Mouse (Mus musculus) hematopoietic stem cell, adult 5-6 weeks (primary cell): ENCODE data around the gene Dock8. TPM values are rescaled to one million over a fixed set of nuclear protein-coding genes. Genes with fewer than 3 reads are reported as not detected.

Source experiments
- ATAC-seq, 2 experiments: fragments of 125-278 bp in 1 of 2; replicated peaks in 1 of 2; 2 replicates each; pipeline ENCODE4 v1.8.0; 2016 to 2017; ENCODE audit warnings: inconsistent platforms in 2 of 2, mild to moderate bottlenecking in 2 of 2, moderate number of reproducible peaks in 2 of 2, low read depth in 1 of 2, moderate TSS enrichment in 1 of 2; ENCODE audit not compliant: low FRiP score in 2 of 2, poor library complexity in 2 of 2, severe bottlenecking in 2 of 2, insufficient read depth in 1 of 2, low TSS enrichment in 1 of 2
- total RNA-seq: library from RNA; stranded (forward); fragments of 172-1452, 232-1000 nt; gene quantifications from 2 replicates; pipeline ENCODE4 v1.2.3, GENCODE M21; 2017

Dock8 gene
- total RNA-seq, 1 experiment from 2014 or later: 50.4 TPM

DNA sequence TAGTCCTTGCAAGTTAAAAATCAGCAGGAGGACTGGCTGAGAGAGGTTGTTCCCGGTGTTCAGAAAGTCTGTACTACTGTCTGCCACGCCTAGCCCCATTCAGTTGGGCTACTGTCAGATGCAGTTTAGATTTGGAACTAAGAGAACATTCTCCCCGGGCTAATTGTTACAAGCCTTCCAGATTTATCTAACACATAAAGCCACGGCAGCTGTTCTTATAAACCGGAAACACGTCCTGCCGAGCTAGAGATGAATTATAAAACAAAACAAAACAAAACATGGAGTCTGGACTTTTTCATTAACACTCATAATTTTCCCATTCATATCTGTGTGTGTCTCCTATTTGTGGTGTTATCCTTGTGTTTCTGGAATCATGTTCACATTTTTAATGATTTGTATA is 87.8 kb downstream of the Dock8 start:
- no peak for ATAC-seq

DNA sequence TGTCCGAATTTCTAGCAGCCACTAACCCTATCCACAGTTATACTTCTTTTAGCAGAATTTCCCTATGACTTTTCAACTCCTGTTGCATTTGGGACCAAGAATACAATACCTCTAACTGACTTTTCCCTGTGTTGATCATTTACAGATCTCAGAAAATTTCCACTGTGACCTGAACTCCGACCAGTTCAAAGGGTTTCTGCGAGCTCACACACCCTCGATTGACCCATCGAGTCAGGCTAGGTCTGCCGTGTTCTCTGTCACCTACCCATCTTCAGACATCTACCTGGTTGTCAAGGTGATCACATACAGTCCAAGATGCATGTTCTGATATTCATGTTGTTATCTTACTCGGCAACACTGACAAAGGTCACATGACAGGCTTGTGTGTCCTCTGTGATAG is 90.4 kb downstream of the Dock8 start:
- ATAC-seq: no peak

DNA sequence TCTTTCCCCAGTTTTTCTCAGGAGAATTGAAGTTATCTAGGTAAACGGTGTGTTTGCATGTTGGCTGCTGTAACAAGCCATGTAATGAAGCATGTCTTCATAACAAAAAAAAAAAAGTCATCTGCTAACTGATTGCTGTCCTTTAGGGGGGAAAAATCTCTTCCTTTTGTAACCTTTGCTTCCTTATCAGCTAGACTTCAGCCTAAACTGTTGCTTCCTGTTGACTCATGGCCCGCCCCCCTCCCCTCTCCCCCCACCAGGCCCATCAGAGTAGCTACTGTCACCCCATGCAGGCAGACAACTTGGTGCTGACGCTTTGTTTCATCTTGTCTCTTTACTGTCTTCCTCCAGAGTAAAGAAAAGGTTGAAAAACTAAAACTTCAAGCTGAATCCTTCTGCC is 95.8 kb downstream of the Dock8 start:
- ATAC-seq: peak; percentile 10 to 51; a peak in 2 of 4 replicates

DNA sequence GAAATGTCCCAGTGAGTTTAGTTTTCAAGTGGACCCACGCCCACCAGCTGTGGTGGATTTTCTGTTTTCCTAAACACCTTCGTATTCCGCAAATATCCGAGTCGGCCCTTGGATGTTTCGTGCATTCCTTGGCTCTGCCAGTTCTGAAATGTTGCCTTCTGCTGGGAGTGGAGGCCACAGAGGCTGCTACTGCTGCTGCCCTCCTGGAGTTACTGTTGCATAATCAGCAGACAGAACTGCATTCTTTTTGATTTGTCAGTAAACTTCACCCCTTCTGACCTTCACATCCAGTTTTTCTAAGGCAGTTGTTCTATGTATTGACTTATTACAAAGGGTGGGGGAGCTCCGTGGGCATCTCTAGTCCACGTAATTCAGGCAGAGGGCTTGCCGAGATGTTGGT is 97.0 kb downstream of the Dock8 start:
- no peak for ATAC-seq

DNA sequence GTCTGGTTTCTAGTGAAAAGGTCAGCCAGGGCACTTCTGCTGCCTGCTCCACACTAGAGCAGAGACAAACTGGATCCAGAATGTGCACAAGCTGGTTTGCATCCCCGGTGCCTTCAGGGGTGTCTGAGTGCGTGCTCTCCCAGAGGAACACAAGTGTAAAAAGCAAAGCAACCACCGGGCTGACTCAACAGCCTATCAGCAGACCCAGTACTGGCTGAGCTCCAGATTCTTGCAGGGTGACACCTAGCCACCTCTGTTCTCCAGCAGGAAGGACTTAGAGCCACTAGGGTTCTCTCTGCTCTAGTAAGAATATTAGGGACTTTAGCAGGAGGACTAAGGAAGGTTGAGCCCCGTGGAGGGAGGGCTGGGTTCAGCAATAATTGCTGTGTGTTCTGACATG is 97.7 kb downstream of the Dock8 start:
- ATAC-seq: peak in 1 of 2 experiments; percentile 20; a peak in 1 of 4 replicates

DNA sequence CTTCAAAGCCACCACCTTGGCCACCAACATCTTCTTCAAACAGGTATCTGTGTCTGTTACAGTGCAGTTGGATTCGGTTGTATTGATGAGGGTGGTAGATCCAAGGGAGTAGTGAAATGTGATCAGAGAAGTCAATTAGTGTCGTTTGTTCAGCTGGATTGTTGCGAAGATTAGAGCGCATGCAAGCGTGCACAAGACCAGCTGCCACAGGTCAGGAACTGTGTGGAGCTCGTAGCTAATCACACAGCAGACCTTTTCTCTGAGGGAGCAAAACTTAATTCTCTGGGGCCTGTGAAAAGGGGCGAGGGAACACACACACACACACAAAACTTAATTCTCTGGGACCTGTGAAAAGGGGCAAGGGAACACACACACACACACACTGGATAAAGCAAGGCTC is 98.2 kb downstream of the Dock8 start:
- ATAC-seq: no peak

DNA sequence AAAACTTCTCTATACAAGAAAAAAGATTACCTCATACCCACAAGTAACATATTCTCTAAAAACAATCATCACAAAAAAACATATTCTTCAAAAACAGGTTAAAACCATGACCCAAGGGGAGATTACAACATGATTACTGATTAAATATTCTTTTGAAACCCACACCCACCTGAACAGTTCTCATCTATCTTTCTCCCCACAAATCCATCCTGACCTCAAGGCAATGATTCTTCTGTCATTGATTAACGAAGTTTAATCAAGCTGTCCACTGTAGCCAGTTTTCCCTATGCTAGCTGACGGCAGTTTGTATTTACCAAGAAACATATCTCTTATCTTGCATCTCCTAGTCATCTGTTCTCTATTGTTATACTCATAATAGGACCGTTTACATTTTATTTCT is 98.6 kb downstream of the Dock8 start:
- no peak for ATAC-seq

DNA sequence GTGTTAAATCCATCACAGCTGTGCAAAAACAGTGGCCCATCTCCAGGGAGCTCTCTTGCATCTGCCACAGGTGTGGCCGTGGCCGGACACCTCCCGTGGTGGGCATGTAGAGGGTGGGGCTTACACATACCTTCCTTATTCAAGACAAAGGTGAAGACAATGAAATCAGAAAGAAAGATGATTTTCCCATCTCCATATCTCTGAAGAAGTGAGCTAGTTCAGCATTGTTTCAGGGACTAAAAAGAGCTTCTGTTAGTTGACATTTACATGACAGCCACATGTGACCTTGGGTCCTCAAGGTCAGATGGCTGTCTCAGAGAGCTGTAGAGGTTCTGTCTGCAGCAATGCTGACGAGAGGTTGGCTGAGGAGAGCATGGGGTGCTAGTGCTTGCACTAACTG is 99.6 kb downstream of the Dock8 start:
- ATAC-seq: no peak

DNA sequence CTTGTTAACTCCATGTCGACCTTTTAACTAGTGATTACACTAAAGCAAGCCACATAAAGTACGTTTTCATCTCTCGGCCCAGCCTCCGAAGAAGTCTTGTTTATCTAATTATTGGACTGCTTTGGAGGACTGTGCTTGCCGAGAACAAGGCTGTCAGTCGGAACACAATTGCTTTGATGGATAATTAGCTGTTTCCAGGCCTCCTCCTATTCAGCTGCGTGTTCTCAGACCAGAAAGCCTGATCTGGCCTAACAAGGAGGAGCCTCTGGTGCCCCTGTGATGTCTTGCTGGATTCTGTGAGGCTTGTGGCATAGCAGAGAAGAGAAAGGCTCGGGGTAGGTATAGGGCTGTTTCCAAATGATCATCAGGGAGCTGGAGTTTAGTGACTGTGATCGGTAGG is 106.3 kb downstream of the Dock8 start:
- no peak for ATAC-seq

DNA sequence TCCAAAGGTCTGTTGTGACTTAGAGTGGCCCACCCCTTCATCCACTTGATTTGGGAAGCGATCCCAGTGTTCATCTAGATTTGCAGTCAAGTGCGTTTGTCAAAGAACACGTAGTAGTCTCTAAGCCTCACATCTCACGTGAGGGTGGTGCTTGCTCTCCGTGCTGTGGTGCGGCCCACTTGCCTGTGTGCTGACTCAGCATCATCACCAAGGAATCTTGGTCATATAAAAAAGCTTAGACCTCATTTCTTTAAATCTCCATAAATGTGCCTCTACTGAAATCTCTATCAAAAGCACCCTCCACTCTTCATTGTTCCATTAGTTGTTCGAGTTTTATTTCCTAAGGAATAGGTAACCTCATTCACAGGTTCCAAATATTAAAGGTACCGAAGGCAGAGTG is 107.0 kb downstream of the Dock8 start:
- ATAC-seq: no peak

DNA sequence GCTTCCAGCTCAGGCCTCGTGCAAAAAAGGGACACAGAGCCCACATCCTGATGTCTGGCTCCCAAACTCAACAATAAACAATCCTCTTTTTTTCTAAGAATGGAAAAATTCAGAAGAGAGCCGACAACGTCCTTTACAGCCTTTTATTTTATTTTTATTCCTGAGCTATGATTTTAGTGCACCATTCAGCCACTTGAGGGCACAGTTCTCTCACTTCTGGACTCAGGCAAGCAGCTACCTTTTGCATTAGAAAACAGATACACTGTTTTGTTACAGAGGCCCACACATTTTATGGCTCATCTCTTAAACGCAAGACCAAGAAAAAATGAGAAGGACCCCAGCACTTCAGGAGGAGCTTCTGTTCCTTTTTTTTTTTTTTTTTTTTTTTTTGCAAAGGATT is 108.1 kb downstream of the Dock8 start:
- no peak for ATAC-seq

DNA sequence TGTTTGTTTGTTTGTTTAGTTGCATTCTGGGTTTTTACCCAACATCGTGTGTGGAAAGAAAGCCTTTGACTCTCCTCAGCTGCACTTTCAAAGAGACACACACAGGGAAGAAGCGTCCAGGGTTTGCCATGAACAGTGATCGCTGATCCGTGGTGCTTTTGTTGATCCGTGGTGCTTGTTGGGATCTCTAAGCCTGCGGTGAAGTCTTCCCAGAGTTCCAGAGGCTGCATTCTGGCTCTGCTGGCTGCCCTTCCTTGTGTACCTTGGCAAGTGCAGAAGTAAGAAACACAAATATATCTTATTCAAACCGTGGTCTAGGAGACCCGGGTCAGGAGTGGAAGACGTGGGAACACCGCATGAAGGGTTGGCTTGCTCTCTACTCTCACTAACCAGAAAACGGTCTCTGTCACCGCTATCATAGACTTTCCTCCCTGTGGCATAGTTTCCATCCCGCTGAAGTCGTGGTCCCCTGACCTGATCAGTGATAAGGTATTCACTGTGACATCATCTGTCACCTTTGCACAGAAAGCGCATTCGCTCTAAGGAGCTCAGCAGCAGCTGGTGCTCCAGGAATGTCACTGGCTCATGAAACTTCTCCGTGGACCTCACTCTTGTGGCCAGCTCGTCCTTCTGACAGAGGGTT is 112.4 kb downstream of the Dock8 start:
- no peak for ATAC-seq

DNA sequence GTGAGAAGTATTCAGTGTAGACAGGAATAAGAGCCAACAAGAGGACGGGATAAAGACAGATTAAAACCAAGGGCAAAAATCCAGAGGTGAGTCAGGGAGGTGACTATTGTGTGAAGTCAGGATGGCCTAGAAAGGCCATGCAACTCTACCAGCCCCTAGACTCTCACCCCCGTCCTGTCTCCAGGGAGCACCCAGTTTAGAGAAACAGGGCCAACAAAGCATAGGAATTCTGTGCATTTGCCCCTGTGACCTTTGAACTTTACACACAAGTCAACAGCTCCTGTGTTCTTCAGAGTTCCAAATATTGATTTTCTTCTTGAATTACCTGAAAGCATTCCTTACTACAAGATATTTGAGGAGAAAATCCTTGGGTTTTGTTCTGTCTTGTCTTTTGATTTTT is 117.6 kb downstream of the Dock8 start:
- no peak for ATAC-seq

DNA sequence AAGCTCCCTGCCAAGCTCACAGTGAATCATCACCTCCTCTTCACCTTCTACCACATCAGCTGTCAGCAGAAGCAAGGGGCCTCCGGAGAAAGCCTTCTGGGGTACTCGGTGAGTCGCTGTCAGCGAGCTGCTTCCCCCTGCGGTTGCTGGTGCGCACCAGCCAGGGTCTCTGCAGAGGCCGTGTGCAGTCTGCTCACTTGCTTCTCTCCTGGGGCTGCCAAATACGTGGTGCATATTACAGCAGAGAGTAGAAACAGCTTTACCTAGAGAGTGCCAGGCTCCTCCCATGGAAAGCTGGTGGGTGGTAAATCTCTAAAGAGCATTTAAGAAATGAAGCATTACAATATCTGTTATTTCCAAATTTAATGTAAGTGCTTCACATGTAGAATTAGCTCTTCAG is 123.1 kb downstream of the Dock8 start:
- ATAC-seq: no peak

DNA sequence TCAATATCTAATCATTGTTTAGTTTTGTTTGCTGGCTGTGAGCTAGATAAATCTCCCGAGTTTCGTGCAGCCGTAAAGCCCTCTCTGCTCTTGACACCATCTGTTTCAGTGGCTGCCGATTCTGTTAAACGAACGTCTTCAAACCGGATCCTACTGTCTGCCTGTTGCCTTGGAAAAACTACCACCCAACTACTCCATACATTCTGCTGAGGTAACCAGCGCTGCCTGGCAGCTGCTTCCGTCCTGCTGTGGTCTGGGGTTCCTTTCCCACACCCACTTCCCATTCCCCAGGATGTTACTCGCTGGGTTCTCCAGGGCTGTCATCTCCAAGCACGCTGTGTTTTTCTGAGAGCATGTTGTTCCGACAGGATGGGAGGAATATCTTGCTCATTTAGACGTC is 123.7 kb downstream of the Dock8 start:
- ATAC-seq: no peak

DNA sequence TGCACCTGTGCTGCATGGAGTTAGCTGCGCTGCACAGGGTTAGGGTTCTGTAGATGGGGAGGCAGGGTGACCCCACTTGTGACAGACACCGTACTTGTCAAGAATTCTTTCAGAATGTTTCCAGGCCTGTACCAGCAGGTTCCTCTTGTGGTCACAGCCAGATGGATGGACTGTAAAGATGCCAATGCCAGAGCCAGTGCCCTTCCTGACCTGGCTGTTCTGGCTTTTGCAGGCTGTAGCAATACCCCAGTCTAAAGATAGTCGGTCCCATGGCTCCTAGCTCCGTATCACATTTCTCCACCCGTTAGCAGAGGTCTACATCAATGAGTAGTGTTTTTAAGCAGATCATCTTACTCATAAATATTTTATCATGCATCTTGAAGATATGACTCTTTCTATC is 124.1 kb downstream of the Dock8 start:
- no peak for ATAC-seq

DNA sequence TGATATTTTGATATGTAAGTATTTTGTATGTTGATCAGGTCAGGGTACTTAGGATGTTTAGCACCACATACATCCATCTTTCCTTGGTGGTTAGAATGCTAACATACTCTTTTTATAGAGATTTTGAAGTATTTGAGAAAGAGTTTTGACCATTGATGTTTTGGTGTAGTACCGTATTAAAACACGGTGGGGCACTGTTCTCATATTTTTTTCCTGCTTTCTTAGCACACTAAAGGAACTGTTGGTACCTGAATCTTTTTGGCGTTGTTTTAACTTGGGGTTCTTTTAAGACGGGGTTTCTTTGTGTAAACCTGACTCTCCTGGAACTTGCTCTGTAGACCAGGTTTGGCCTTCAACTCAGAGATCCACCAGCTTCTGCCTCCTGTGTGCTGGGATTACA is 133.0 kb downstream of the Dock8 start:
- ATAC-seq: peak in 1 of 2 experiments; percentile 27; a peak in 1 of 4 replicates

DNA sequence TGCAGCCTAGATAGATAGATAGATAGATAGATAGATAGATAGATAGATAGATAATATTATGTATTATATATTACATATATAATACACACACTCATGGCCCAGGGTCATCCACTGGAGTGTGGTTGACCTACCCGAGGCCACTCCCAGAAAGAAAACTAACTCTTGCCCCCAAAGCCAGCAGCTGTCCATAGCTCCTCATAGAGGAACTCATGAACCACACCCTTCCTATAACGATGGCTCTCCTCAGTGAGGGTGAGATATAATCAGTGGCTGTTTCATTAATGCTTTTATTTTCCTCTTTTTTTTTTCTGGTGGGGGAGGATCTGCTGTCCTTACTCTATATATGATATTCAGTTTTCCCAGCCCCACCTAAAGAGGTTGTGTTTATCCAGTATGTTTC is 134.6 kb downstream of the Dock8 start:
- no peak for ATAC-seq

DNA sequence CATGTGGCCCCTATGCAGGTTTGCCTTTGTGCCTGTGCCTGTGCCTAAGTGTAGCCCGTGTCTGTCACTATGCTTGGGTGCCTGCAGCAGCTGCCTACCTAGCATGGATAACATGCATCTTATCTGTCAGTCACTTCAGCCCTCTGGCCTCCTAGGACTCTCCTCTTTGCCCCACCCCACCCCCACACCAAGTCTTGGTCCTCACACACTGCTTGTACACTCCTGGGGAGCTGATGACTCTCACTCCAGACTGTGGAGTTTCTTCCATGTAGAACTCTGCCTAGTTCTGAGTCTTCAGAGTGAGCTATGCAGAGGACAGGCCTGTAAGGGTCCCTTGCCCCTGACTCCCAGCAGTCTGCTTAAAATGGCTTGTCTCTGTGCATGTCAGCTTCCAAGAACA is 136.8 kb downstream of the Dock8 start:
- ATAC-seq: no peak
